Mouse (Mus musculus): ENCODE measurements around the gene A830005F24Rik.
"Not testable (repeated sequence)": the region's sequence is repeated elsewhere in the genome, so short reads cannot be mapped to it uniquely, and the experiment has no call there.

A830005F24Rik gene

DNA sequence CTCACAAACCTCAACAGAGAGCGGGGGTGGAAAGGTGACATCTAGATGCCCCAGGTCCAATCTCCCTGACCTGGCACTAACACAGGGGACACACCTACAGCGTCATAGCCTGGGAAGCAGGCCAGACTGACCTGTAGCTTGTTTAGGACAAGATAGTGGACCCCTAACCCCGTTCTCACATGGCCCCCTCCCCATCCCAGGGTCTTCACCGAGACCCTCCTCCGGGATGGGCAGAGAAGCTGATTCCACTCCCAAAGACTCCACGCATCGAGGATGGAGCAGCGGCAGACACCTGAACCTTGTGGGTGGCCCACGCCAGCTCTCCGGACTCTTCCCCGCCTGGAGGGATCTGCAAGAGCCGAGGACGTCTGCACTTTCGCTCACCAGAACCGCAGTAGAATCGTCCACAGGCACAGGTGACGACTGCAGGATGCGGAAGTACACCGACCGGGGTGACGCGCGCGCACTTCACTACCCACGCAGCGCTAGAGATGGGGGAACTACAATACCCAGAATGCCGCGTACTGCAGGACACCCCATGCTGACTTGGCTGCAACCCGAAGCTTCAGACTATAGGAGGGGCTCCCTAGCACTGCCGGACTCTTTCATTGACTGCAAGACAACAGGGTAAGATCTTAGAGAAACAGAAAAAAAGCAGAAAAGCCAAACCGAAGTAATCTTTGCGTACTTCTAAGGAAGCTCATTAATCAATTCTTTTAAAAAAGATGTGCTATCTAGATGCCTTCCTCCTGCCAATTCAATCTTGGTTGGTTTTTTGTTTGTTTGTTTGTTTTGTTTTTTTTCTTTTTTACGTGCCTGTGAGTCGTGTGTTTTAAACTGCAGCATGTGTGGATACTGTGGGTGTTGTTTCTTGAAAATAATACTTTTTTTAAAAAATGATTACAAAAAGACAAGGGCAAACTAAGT is at the start of gene A830005F24Rik, which contains the start of gene Zfp169:
Gene A830005F24Rik, plus strand, starts transcription at position 568 of the 927 bp plus-strand sequence.
Gene Zfp169, minus strand, starts transcription at position 449 of the 927 bp plus-strand sequence.
- peak; percentile 86 to 93 for DNase-seq (ENCODE audit: low spot score in 2 of 2)

- DNase-seq (ENCODE audit: low spot score in 2 of 2), result peak; percentile 81 to 88
Measured at GRCm38 (mm10) chr13:48464170-48464569, 49.2 kb upstream of the A830005F24Rik start.

- DNase-seq (ENCODE audit: low spot score in 2 of 2), result no peak
Measured at GRCm38 (mm10) chr13:48466186-48466585, 47.2 kb upstream of the A830005F24Rik start.

DNA sequence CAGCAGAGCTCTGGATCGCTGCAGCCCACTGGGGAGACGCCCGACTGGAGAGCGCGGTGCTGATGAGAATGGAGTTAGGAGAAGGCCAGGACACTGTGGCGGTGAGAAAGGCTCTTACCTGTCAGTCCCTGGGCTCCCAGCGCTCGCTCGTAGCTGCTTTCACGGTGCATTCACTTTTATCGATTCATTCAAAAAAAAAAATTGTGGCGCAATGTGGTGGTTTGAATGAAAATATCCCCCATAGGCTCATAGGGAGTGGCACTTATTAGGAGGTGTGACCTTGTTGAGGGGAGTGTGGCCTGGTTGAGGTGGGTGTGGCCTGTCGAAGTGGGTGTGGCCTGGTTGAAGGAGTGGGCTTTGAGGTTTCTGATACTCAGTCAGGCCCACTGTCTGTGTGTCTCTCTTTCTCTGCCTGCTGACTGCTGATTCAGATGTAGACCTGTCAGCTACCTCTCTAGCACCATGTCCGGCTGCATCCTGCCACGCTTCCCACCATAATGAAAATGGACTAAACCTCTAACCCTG is 44.7 kb upstream of the A830005F24Rik start:
- no peak for DNase-seq (ENCODE audit: low spot score in 2 of 2)

DNA sequence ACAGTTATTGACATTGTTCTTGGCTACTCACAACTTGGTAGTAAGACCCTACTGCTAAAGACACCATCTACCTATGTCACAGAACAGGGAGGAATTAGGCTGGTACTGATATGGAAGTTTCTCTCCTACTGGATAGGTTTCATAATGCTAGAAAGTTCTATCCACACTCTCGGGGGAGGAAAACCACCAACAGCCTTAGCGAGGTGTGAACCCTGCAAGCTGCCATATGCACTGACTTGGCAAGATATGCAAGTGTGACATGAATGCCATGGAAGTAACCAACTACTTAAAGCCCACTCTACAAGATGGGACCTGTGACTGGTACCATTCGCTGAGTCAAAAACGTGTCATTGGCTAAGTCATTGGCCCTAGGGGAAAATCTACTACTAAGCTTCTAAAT is 29.8 kb upstream of the A830005F24Rik start:
- DNase-seq (ENCODE audit: low spot score in 2 of 2), result peak in 1 of 2 experiments; percentile 40

DNA sequence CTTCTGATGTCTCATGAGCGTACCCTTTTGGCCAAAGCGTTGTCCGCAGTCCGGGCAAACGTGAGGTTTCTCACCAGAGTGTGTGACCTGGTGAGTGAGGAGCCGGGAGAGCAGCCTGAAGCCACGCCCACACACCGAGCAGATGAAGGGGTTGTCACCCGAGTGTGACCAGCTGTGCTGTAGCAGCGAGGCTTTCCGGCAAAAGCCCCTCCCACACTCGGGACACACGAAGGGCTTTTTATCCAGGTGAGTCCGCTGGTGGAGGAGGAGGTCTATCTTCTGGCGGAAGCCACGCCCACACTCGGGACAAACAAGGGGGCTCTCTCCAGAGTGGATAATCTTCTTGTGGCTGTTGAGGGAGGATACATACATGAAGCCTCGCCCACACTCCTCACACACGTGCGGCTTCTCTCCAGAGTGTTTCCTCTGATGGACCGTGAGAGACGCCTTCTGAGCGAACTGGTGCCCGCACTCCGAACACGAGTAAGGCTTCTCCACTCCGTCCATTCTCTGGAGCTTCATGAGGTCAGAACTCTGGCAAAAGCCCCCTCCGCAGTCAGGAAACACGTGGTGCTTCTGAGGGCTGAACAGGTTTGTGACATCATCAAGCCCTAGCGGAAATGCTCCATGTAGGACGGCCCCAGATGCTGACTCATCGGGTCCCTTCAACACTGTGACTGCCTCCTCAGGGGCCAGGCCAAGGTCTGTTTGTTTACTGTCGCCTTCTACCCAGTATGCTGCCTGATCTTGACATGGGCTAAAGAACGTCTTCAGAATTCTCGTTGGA is 22.8 kb upstream of the A830005F24Rik start:
- DNase-seq (ENCODE audit: low spot score in 2 of 2), result no peak

DNA sequence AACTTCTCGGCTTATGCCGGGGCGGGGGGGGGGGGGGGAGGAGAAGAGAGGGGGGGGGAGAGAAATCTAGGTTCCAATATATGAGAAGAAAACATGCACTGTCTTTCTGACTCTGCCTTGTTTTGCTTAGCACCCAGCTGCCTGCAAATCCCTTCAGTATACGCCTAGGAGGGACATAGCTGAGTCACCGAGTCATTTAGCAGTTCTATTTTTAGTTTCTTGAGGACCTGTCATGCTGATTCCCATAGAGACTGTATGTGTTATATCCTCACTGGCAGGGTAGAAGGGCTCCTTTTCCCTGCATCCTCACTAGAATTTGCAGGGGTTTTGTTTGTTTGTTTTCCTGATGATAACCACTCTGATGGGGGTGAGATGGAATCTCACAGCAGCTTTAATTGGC is 20.2 kb upstream of the A830005F24Rik start:
- DNase-seq (ENCODE audit: low spot score in 2 of 2), result peak; percentile 17 to 30

DNA sequence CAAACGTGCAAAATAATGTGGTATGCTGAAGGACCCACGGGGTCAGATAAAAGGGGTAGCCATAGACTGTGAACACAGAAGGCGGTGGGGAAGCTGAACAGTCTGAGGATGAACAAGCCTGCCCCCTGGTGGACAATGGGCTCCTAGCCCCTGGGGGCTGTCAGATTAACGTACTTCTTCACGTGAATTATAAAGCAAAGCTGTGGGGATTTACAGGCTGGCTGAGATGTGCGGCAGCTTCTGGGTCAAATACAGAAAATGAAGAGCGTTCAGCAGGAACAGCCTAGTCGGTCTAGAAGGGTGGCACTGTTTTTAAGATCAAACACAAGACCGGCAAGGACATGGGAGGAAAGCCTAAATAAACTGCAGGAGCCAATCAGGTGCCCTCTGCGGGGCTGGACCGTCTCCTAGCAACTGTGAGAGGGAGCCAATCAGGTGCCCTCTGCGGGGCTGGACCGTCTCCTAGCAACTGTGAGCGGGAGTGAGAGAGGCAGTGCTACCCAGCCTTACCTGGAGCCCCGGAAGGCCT is 15.6 kb upstream of the A830005F24Rik start:
- DNase-seq (ENCODE audit: low spot score in 2 of 2), result peak; percentile 76 to 82

DNA sequence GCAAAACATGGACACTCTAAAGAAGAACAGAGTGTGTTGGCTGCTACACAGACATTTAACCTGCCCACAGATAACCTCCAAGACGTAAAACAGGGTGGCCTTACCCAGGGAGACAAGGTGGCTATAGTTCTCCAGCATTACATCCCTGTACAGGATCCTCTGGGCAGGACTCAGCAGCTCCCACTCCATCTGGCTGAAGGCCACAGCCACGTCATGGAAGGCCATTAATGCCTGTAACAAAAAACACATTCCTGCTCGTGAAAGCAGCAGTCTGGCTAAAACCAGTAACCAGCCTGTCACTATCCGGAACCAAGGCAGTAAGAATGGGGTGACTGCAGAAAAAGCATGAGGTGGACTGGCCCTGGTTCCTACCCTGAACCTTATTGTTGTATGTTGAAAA is 14.7 kb upstream of the A830005F24Rik start:
- no peak for DNase-seq (ENCODE audit: low spot score in 2 of 2)

GRCm38 (mm10) chr13:48502422-48502821 is 10.9 kb upstream of the A830005F24Rik start:
- no peak for DNase-seq (ENCODE audit: low spot score in 2 of 2)

GRCm38 (mm10) chr13:48508661-48509060 is 4.7 kb upstream of the A830005F24Rik start:
- no peak for DNase-seq (ENCODE audit: low spot score in 2 of 2)

- DNase-seq (ENCODE audit: low spot score in 2 of 2), result no peak
Measured at GRCm38 (mm10) chr13:48515861-48516260, 2.5 kb downstream of the A830005F24Rik start.

- not testable (repeated sequence) for DNase-seq (ENCODE audit: low spot score in 2 of 2)
Measured at GRCm38 (mm10) chr13:48519122-48519521, 5.8 kb downstream of the A830005F24Rik start.

GRCm38 (mm10) chr13:48525745-48526144 is 12.4 kb downstream of the A830005F24Rik start:
- no peak for DNase-seq (ENCODE audit: low spot score in 2 of 2)

DNA sequence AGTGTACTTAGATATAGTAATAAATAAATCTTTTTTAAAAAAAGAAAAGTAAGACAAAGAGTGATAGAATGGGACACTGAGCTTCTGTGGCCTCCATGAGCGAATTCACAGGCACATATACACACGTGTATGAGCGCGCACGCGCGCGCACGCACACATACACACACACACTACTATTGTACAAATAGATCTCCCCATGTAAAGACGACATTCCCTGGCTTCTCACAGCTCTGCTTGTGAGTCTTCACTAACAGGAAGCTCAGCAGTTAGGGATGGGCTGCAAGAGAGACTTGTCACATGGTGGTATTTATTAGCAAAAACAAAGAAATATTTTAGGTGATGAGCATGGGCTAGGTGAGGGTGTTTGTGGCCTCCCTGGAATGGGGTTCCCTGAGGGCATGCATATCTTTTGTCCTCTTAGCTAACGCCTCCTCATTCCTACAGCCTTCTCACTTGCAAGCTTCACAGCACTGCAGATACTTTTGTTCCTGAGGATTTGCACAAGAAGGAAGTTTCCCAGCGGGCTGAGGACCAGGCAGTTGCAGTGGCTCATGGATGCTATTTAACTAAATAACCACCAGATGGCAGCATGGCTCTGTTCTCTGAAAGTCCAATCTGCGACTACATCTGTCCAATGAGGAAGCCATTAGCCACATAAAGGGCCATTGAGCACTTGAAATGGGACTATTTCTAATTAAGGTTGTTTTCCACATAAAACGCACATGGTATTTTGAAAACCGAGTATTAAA is 14.9 kb downstream of the A830005F24Rik start:
- peak; percentile 46 to 83 for DNase-seq (ENCODE audit: low spot score in 2 of 2)

DNA sequence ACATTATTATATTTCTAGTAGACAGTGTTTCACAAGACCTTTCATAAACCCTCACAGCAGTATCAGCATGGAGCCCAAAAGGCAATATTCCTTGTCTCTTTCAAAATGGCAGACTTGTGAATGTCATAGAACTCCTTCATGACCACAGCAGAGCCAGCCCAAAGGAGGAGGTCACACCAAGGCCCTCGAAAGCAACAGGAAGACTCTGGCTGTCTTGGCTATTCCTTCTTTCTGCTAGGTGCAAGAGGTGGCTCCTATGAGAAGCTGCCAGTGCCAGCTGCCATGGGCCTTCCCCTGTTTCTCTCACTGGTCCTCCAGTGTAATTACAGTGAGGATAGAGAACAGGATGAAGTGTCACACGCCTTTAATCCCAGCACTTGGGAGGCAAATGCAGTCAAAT is 15.7 kb downstream of the A830005F24Rik start:
- DNase-seq (ENCODE audit: low spot score in 2 of 2), result no peak

DNA sequence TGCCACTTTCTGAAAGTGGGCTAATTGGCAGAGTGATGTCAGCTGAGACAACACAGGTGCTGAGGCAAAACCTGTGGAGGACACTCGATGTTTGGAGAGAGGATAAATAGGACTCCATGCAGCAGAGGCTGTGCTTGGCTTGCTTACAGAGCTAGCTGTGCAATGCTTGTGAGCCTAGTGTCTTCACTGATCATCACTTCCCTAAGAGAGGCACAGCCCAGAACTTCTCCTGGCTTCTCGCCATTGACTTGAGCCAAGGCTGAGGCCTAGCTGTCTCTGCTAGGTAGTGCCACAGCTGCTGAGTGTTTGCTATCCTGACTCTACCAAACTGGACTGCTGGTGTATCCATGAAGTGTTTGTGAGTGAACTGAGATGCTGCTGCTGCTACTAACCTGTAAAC is 17.3 kb downstream of the A830005F24Rik start:
- no peak for DNase-seq (ENCODE audit: low spot score in 2 of 2)

- DNase-seq (ENCODE audit: low spot score in 2 of 2), result no peak
Measured at GRCm38 (mm10) chr13:48531448-48531847, 18.1 kb downstream of the A830005F24Rik start.

- no peak for DNase-seq (ENCODE audit: low spot score in 2 of 2)
Measured at GRCm38 (mm10) chr13:48533441-48533840, 20.1 kb downstream of the A830005F24Rik start.

DNA sequence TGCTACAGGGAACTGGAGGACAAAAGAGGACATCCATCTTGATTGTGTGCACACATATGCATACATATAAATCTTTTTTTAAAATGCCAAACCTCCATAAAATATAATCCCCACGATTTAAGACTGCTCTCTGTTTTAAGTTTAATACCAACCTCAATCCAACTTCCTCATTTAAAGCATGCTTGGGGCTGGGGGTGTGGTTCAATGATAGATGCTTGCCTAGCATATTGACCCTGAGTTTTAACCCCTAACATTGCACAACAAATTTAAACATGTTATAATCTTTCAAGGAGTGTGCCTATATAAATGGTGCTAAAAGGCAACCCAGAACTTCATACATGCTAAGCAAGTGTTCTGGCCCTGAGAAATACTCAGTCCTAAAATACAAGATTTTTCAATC is 27.1 kb downstream of the A830005F24Rik start:
- no peak for DNase-seq (ENCODE audit: low spot score in 2 of 2)

GRCm38 (mm10) chr13:48544391-48544790 is 31.0 kb downstream of the A830005F24Rik start:
- DNase-seq (ENCODE audit: low spot score in 2 of 2), result no peak

Measured in frontal cortex, postnatal 36 days (tissue).